32 mouse cellular contexts compared by ENCODE assay signal in genomic region chrX:13765672-13766071, GRCm38 (mm10).
DNase-seq lines count a peak whose midpoint lies in the region; ATAC-seq and TF ChIP-seq lines count a peak whose summit lies in the region.
"Had no signal": no experiment of that assay in that cellular context is flagged by ENCODE, and none has a peak within 500 bp of the region (broad histone marks: within the 10 kb centered on the region; RNA-seq: fewer than 3 reads in every experiment).

No protein-coding gene starts in this region.

- ATAC-seq in neutrophil, adult 5-6 weeks (ENCODE audit: extremely low read depth, insufficient number of reproducible peaks, low FRiP score, poor library complexity, severe bottlenecking) = peak; percentile 44; the same call in 1 of the 2 replicates
- no peak for ATAC-seq in midbrain, postnatal 0 days (ENCODE audit: low FRiP score)
- ATAC-seq: forebrain, embryonic 13.5 days; hindbrain, postnatal 0 days; intestine, embryonic 15.5 days; midbrain, embryonic 13.5 days had no signal

- H3K27ac ChIP-seq in bone marrow macrophage, adult 2 months (ENCODE audit: insufficient read depth, low read depth, low read length) = peak overlapping the region; percentile 65; the same call in 1 of the 2 replicates
- H3K27ac ChIP-seq in midbrain, postnatal 0 days (ENCODE audit: low read depth, low read length) = no peak overlapping the region
- H3K27ac ChIP-seq: embryonic facial prominence, embryonic 10.5 days; embryonic facial prominence, embryonic 15.5 days; forebrain, embryonic 13.5 days; heart, adult 2 months; heart, embryonic 13.5 days; hindbrain, embryonic 12.5 days; hindbrain, postnatal 0 days; intestine, embryonic 15.5 days; kidney, postnatal 0 days; midbrain, embryonic 13.5 days; stomach, postnatal 0 days had no signal

- no peaks in the 10 kb centered on the region for H3K9me3 ChIP-seq in midbrain, postnatal 0 days (ENCODE audit: low read length)
- H3K9me3 ChIP-seq: embryonic facial prominence, embryonic 10.5 days; embryonic facial prominence, embryonic 15.5 days; forebrain, embryonic 13.5 days; heart, embryonic 13.5 days; hindbrain, embryonic 12.5 days; intestine, embryonic 15.5 days; midbrain, embryonic 13.5 days had no signal

- H3K27me3 ChIP-seq in midbrain, postnatal 0 days (ENCODE audit: insufficient read depth, low read length) = no peaks in the 10 kb centered on the region
- H3K27me3 ChIP-seq: embryonic facial prominence, embryonic 15.5 days; forebrain, embryonic 13.5 days; heart, embryonic 13.5 days; hindbrain, embryonic 12.5 days; intestine, embryonic 15.5 days; midbrain, embryonic 13.5 days had no signal

- peak; percentile 5 to 12 for DNase-seq in heart, adult 18-20 months
- no peak for DNase-seq in heart, postnatal 36 days
- peak; percentile 4 for DNase-seq in lung, postnatal 25 days (ENCODE audit: low spot score)
- no peak for DNase-seq in lung, postnatal 4 days
- no peak for DNase-seq in midbrain, postnatal 0 days (ENCODE audit: low spot score)
- DNase-seq: adrenal gland, postnatal 25 days; cerebellum, adult 2 months; cerebellum, postnatal 25 days; gastrocnemius, postnatal 10 days; heart, postnatal 10 days; kidney, adult 2 months; kidney, postnatal 4 days; layer of hippocampus, adult 9-11 months; lung, postnatal 10 days; right cerebral cortex, adult 18-20 months; right cerebral cortex, postnatal 4 days; thymus, adult 2 months; thymus, postnatal 4 days had no signal

- TF ChIP-seq POLR2A in bone marrow macrophage, adult 2 months (IDR thresholded peaks at IDR 0.05; ENCODE audit: borderline replicate concordance, low read depth, low read length) = no peak

- no peak for TF ChIP-seq CTCF in bone marrow macrophage, adult 2 months (IDR thresholded peaks at IDR 0.05; ENCODE audit: low read depth, low read length)
- TF ChIP-seq CTCF in midbrain, postnatal 0 days (IDR thresholded peaks at IDR 0.05) = no peak

- intact Hi-C loops in heart, postnatal 36 days (cut with DNase I) = no loop called here

- WGBS in midbrain, postnatal 0 days = 100% methylated on average over 1 of the region's 1 CpGs

- H3K9ac ChIP-seq in midbrain, postnatal 0 days (replicated peaks; ENCODE audit: low read length, poor library complexity, severe bottlenecking) = no peak overlapping the region
- H3K9ac ChIP-seq: embryonic facial prominence, embryonic 15.5 days; forebrain, embryonic 13.5 days; heart, embryonic 13.5 days; hindbrain, embryonic 12.5 days; intestine, embryonic 15.5 days; midbrain, embryonic 13.5 days had no signal

- H3K36me3 ChIP-seq in midbrain, postnatal 0 days (ENCODE audit: insufficient read depth, low read length) = no peaks in the 10 kb centered on the region
- H3K36me3 ChIP-seq: embryonic facial prominence, embryonic 10.5 days; embryonic facial prominence, embryonic 15.5 days; heart, embryonic 13.5 days; hindbrain, embryonic 12.5 days; intestine, embryonic 15.5 days; midbrain, embryonic 13.5 days had no signal

- no peak overlapping the region for H3K4me2 ChIP-seq in midbrain, postnatal 0 days (ENCODE audit: low read depth, low read length, poor library complexity, severe bottlenecking)
- H3K4me2 ChIP-seq: embryonic facial prominence, embryonic 15.5 days; forebrain, embryonic 13.5 days; heart, embryonic 13.5 days; hindbrain, embryonic 12.5 days; intestine, embryonic 15.5 days; liver, embryonic 11.5 days; midbrain, embryonic 13.5 days had no signal

- no peak overlapping the region for H3K4me3 ChIP-seq in bone marrow macrophage, adult 2 months (ENCODE audit: insufficient read depth, low read length)
- H3K4me3 ChIP-seq in midbrain, postnatal 0 days (ENCODE audit: low read depth, low read length) = no peak overlapping the region
- H3K4me3 ChIP-seq: embryonic facial prominence, embryonic 10.5 days; embryonic facial prominence, embryonic 15.5 days; forebrain, embryonic 13.5 days; heart, adult 2 months; heart, embryonic 13.5 days; hindbrain, embryonic 12.5 days; intestine, embryonic 15.5 days; midbrain, embryonic 13.5 days had no signal

- H3K4me1 ChIP-seq in bone marrow macrophage, adult 2 months (ENCODE audit: control insufficient read depth, insufficient read depth, low read length) = no peaks in the 10 kb centered on the region; the same call in 1 of the 2 replicates
- no peaks in the 10 kb centered on the region for H3K4me1 ChIP-seq in midbrain, postnatal 0 days (ENCODE audit: insufficient read depth, low read length)
- H3K4me1 ChIP-seq: embryonic facial prominence, embryonic 10.5 days; embryonic facial prominence, embryonic 15.5 days; forebrain, embryonic 13.5 days; heart, embryonic 13.5 days; hindbrain, embryonic 12.5 days; intestine, embryonic 15.5 days; midbrain, embryonic 13.5 days had no signal

Comparison
In these comparisons a context has a peak if more than half of its experiments do, and no peak if none do; other contexts are left out.
1. DNase-seq: peak in heart, adult 18-20 months (2 of 2) and lung, postnatal 25 days (single experiment); none in heart, postnatal 36 days (0 of 2), lung, postnatal 4 days (0 of 2) and midbrain, postnatal 0 days (single experiment).